Comparison of ENCODE assay signal across 7 mouse cellular contexts in genomic region chr13:58475495-58475894, GRCm38 (mm10).
A peak's percentile ranks its signal among the peaks of the same experiment; 100 is the strongest.
DNase-seq lines count a peak whose midpoint lies in the region; ATAC-seq and TF ChIP-seq lines count a peak whose summit lies in the region.

No protein-coding gene starts in this region.

- no peak overlapping the region for H3K4me2 ChIP-seq in lung, embryonic 16.5 days (ENCODE audit: low read depth, low read length)
- H3K4me2 ChIP-seq in stomach, embryonic 16.5 days (ENCODE audit: low read depth, low read length): no peak overlapping the region
- H3K4me2 ChIP-seq in kidney, embryonic 16.5 days (replicated peaks; ENCODE audit: low read depth, low read length): no peak overlapping the region

- WGBS in lung, embryonic 16.5 days: 43% methylated on average over 6 of the region's 6 CpGs
- 30% methylated on average over 6 of the region's 6 CpGs for WGBS in stomach, embryonic 16.5 days
- 52% methylated on average over 6 of the region's 6 CpGs for WGBS in kidney, embryonic 16.5 days

- no peak overlapping the region for H3K4me3 ChIP-seq in lung, embryonic 16.5 days (ENCODE audit: low read length)
- H3K4me3 ChIP-seq in MEL (ENCODE audit: control insufficient read depth in 1 of 2, insufficient read depth in 1 of 2, low read depth in 2 of 2, low read length in 2 of 2): peak overlapping the region in 1 of 2 experiments; percentile 24; a peak in 1 of 4 replicates
- H3K4me3 ChIP-seq in stomach, embryonic 16.5 days (replicated peaks; ENCODE audit: low read length): no peak overlapping the region
- H3K4me3 ChIP-seq in kidney, embryonic 16.5 days (ENCODE audit: low read length): no peak overlapping the region

- H3K79me2 ChIP-seq in MEL (ENCODE audit: control insufficient read depth, insufficient read depth, low read length, poor library complexity): no peaks in the 10 kb centered on the region

- TF ChIP-seq EP300 in MEL (IDR thresholded peaks at IDR 0.05; ENCODE audit: low read depth in 1 of 2, low read length in 2 of 2): peak in 1 of 2 experiments; percentile 49; a peak in 2 of 4 replicates

- no peak for TF ChIP-seq CTCF in MEL (IDR thresholded peaks at IDR 0.05 in 2 of 3, conservative IDR thresholded peaks at IDR 0.05 in 1 of 3; ENCODE audit: control insufficient read depth in 1 of 3, insufficient read depth in 1 of 3, low read depth in 2 of 3, low read length in 3 of 3, poor library complexity in 1 of 3, severe bottlenecking in 1 of 3)

- H3K9ac ChIP-seq in lung, embryonic 16.5 days (ENCODE audit: low read length): no peak overlapping the region
- H3K9ac ChIP-seq in MEL (ENCODE audit: control insufficient read depth, low read depth, low read length, poor library complexity, severe bottlenecking): no peak overlapping the region
- H3K9ac ChIP-seq in stomach, embryonic 16.5 days (ENCODE audit: low read length): no peak overlapping the region
- no peak overlapping the region for H3K9ac ChIP-seq in kidney, embryonic 16.5 days (replicated peaks; ENCODE audit: low read length)

- no peaks in the 10 kb centered on the region; the same call in 1 of the 2 replicates for H3K4me1 ChIP-seq in lung, embryonic 16.5 days (replicated peaks; ENCODE audit: control insufficient read depth, insufficient read depth, low read length)
- peaks cover 16 to 35% of the 10 kb centered on the region in 2 experiments for H3K4me1 ChIP-seq in MEL (ENCODE audit: control insufficient read depth in 1 of 2, insufficient read depth in 2 of 2, low read length in 2 of 2)
- 0 out of 2 replicates have a peak, but pooled peaks cover 4% of the 10 kb centered on the region for H3K4me1 ChIP-seq in stomach, embryonic 16.5 days (ENCODE audit: control insufficient read depth, insufficient read depth, low read length)
- H3K4me1 ChIP-seq in kidney, embryonic 16.5 days (ENCODE audit: insufficient read depth, low read length): no peaks in the 10 kb centered on the region

- no peaks in the 10 kb centered on the region for H3K36me3 ChIP-seq in lung, embryonic 16.5 days (ENCODE audit: control insufficient read depth, insufficient read depth, low read length)
- H3K36me3 ChIP-seq in MEL (ENCODE audit: control insufficient read depth in 1 of 2, insufficient read depth in 2 of 2, low read length in 2 of 2): peaks cover 0 to 34% of the 10 kb centered on the region in 2 experiments; a peak in 2 of 4 replicates
- H3K36me3 ChIP-seq in stomach, embryonic 16.5 days (ENCODE audit: control insufficient read depth, insufficient read depth, low read length): no peaks in the 10 kb centered on the region
- no peaks in the 10 kb centered on the region for H3K36me3 ChIP-seq in kidney, embryonic 16.5 days (ENCODE audit: insufficient read depth, low read length)

- TF ChIP-seq RAD21 in MEL (IDR thresholded peaks at IDR 0.05; ENCODE audit: low read depth, low read length): no peak

- H3K27me3 ChIP-seq in lung, embryonic 16.5 days (ENCODE audit: control insufficient read depth, insufficient read depth, low read depth, low read length): peaks cover 21% of the 10 kb centered on the region
- H3K27me3 ChIP-seq in MEL (ENCODE audit: control insufficient read depth in 1 of 2, insufficient read depth in 2 of 2, low read length in 2 of 2): no peaks in the 10 kb centered on the region; a peak in 1 of 4 replicates
- peaks cover 9% of the 10 kb centered on the region for H3K27me3 ChIP-seq in stomach, embryonic 16.5 days (ENCODE audit: control insufficient read depth, insufficient read depth, low read length)
- H3K27me3 ChIP-seq in kidney, embryonic 16.5 days (ENCODE audit: insufficient read depth, low read length): peaks cover 15% of the 10 kb centered on the region

- ATAC-seq in lung, embryonic 16.5 days (ENCODE audit: low read depth): peak; percentile 51; the same call in 1 of the 2 replicates
- ATAC-seq in hematopoietic stem cell, adult 5-6 weeks (replicated peaks in 1 of 2; ENCODE audit: insufficient read depth in 1 of 2, low FRiP score in 2 of 2, low TSS enrichment in 1 of 2, low read depth in 1 of 2, poor library complexity in 2 of 2, severe bottlenecking in 2 of 2): peak; percentile 29 to 60; a peak in 2 of 4 replicates
- peak; percentile 29; the same call in 1 of the 2 replicates for ATAC-seq in stomach, embryonic 16.5 days (ENCODE audit: insufficient read depth, low FRiP score)
- no peak for ATAC-seq in kidney, embryonic 16.5 days (ENCODE audit: low FRiP score, low TSS enrichment)

- no peak for TF ChIP-seq POLR2A in MEL (IDR thresholded peaks at IDR 0.05; ENCODE audit: control insufficient read depth in 1 of 2, insufficient read depth in 1 of 2, low read depth in 1 of 2, low read length in 2 of 2, poor library complexity in 1 of 2)

- H3K9me3 ChIP-seq in lung, embryonic 16.5 days (ENCODE audit: control insufficient read depth, low read length): no peaks in the 10 kb centered on the region
- H3K9me3 ChIP-seq in MEL (replicated peaks; ENCODE audit: insufficient read depth, low read length): no peaks in the 10 kb centered on the region
- no peaks in the 10 kb centered on the region for H3K9me3 ChIP-seq in stomach, embryonic 16.5 days (replicated peaks; ENCODE audit: control insufficient read depth, low read length)
- H3K9me3 ChIP-seq in kidney, embryonic 16.5 days (ENCODE audit: low read length): no peaks in the 10 kb centered on the region

- no peak overlapping the region for H3K27ac ChIP-seq in lung, embryonic 16.5 days (ENCODE audit: low read length)
- H3K27ac ChIP-seq in MEL (ENCODE audit: control insufficient read depth, low read depth, low read length): no peak overlapping the region
- H3K27ac ChIP-seq in stomach, embryonic 16.5 days (ENCODE audit: low read length): no peak overlapping the region
- H3K27ac ChIP-seq in kidney, embryonic 16.5 days (ENCODE audit: low read length): no peak overlapping the region

- no peak for DNase-seq in lung, postnatal 14 days
- DNase-seq in MEL (ENCODE audit: low read depth, low spot score): peak; percentile 86
- DNase-seq in layer of hippocampus, postnatal 14 days (ENCODE audit: low spot score in 2 of 2): no peak

TF ChIP-seq in MEL, 35 proteins besides CTCF, POLR2A, EP300 and RAD21:
- TF ChIP-seq MAFK (IDR thresholded peaks at IDR 0.05; ENCODE audit: borderline replicate concordance, low read depth, low read length) (0 out of 2 replicates have a peak, but pooled peaks have one; percentile 52), POLR2AphosphoS2 (IDR thresholded peaks at IDR 0.05; ENCODE audit: low read length) (no peak), ETS1 (IDR thresholded peaks at IDR 0.05; ENCODE audit: low read depth, low read length) (peak; percentile 82), ZKSCAN1 (IDR thresholded peaks at IDR 0.05; ENCODE audit: low read depth, low read length) (no peak), GATA1 (IDR thresholded peaks at IDR 0.05; ENCODE audit: low read depth, low read length) (peak; percentile 51; the same call in 1 of the 2 replicates), USF1 (IDR thresholded peaks at IDR 0.05; ENCODE audit: low read depth, low read length) (peak; percentile 95), RCOR1 (IDR thresholded peaks at IDR 0.05; ENCODE audit: low read depth, low read length) (peak; percentile 14; the same call in 1 of the 2 replicates), BHLHE40 (IDR thresholded peaks at IDR 0.05; ENCODE audit: borderline replicate concordance, low read depth, low read length) (peak; percentile 80; the same call in 1 of the 2 replicates), SIN3A (IDR thresholded peaks at IDR 0.05; ENCODE audit: low read length) (peak; percentile 64), MAX (IDR thresholded peaks at IDR 0.05; ENCODE audit: low read length) (peak; percentile 87), HCFC1 (IDR thresholded peaks at IDR 0.05; ENCODE audit: low read depth, low read length) (0 out of 2 replicates have a peak, but pooled peaks have one; percentile 17), USF2 (IDR thresholded peaks at IDR 0.05; ENCODE audit: borderline replicate concordance in 1 of 2, insufficient read depth in 1 of 2, low read depth in 1 of 2, low read length in 2 of 2) (peak; percentile 74 to 76), KAT2A (conservative IDR thresholded peaks at IDR 0.05; ENCODE audit: low read depth, low read length) (no peak), TBP (IDR thresholded peaks at IDR 0.05; ENCODE audit: low read depth, low read length) (peak; percentile 30; the same call in 1 of the 2 replicates)
